Mouse (Mus musculus) megakaryocyte, embryonic 14.5 days (primary cell): Measurements from ENCODE around the gene Dtx2. TPM values are rescaled to one million over a fixed set of nuclear protein-coding genes. Genes with fewer than 3 reads are reported as not detected.

ENCODE experiments used
- H3K27me3 ChIP-seq: replicated peaks from 2 replicates; pipeline ENCODE3; 2012; ENCODE audit warnings: inconsistent platforms
- H3K36me3 ChIP-seq: replicated peaks from 2 replicates; pipeline ENCODE3; 2012; ENCODE audit warnings: low read length, inconsistent platforms, mixed read lengths
- H3K4me1 ChIP-seq: 2 replicates; pipeline ENCODE4 v1.6.1; 2012; ENCODE audit warnings: inconsistent platforms
- H3K4me3 ChIP-seq: replicated peaks from 2 replicates; pipeline ENCODE3; 2012; ENCODE audit warnings: moderate library complexity, mild to moderate bottlenecking, inconsistent platforms
- H3K9me3 ChIP-seq: 2 replicates; pipeline ENCODE4 v1.6.1; 2012; ENCODE audit warnings: inconsistent platforms
- FLI1 ChIP-seq: IDR thresholded peaks from 2 replicates; pipeline ENCODE4 v1.6.1; 2012; ENCODE audit warnings: low read length, inconsistent platforms, mixed read lengths
- GATA1 ChIP-seq: IDR thresholded peaks from 3 replicates; pipeline ENCODE4 v1.6.1; 2012; ENCODE audit warnings: mixed read lengths, low read length, inconsistent platforms, borderline replicate concordance
- polyA plus RNA-seq: library from polyadenylated mRNA; stranded (reverse); fragments of >175 nt; gene quantifications from 2 replicates; pipeline ENCODE4 v1.2.3, GENCODE M21; 2012; ENCODE audit warnings: low replicate concordance; ENCODE audit not compliant: insufficient read depth

Gene Dtx2
- polyA plus RNA-seq, 1 experiment = 23.7 TPM

GRCm38 (mm10) chr5:136082345-136082744 lies 87.7 kb downstream of the Dtx2 start:
- Histone ChIP-seq H3K4me1 (peaks cover 52% of the 10 kb centered on the region), H3K36me3 (no peaks in the 10 kb centered on the region), H3K4me3 (no peak overlapping the region), H3K27me3 (peaks cover 37% of the 10 kb centered on the region), H3K9me3 (peaks cover 2% of the 10 kb centered on the region; the same call in 1 of the 2 replicates)
- TF ChIP-seq FLI1 = no peak
- TF ChIP-seq GATA1 = no peak

Other genes starting within 250 kb of the Dtx2 start
- not detected in 2 replicates for gene Styxl1, start 216.4 kb upstream of the Dtx2 start, polyA plus RNA-seq
- gene Mdh2, start 216.3 kb upstream of the Dtx2 start, polyA plus RNA-seq = 386 and 408 TPM in 2 replicates
- 0.13 and 1.9 TPM in 2 replicates for gene Srrm3, start 187.9 kb upstream of the Dtx2 start, polyA plus RNA-seq
- gene Hspb1, start 106.9 kb upstream of the Dtx2 start, polyA plus RNA-seq = 0.79 TPM in 1 of 2 replicates, not detected in the other
- gene Ywhag, start 60.2 kb upstream of the Dtx2 start, polyA plus RNA-seq = 121 and 148 TPM in 2 replicates
- gene Ssc4d, start 20.3 kb upstream of the Dtx2 start, polyA plus RNA-seq = 5.0 and 13.7 TPM in 2 replicates
- not detected in 2 replicates for gene Zp3, start 14.7 kb upstream of the Dtx2 start, polyA plus RNA-seq
- 0.06 TPM in 1 of 2 replicates, not detected in the other for gene Upk3b, start 43.7 kb downstream of the Dtx2 start, polyA plus RNA-seq
- gene Upk3bl, start 59.7 kb downstream of the Dtx2 start, polyA plus RNA-seq = not detected in 2 replicates
- gene Rasa4, start 89.1 kb downstream of the Dtx2 start, polyA plus RNA-seq = 4.4 and 18.1 TPM in 2 replicates
- gene Polr2j, start 121.8 kb downstream of the Dtx2 start, polyA plus RNA-seq = 14.7 and 91.2 TPM in 2 replicates
- gene Lrwd1, start 141.3 kb downstream of the Dtx2 start, polyA plus RNA-seq = 47.2 and 54.5 TPM in 2 replicates
- 37.3 and 77.1 TPM in 2 replicates for gene Alkbh4, start 141.3 kb downstream of the Dtx2 start, polyA plus RNA-seq
- 23.2 and 25.7 TPM in 2 replicates for gene Orai2, start 175.9 kb downstream of the Dtx2 start, polyA plus RNA-seq
- 19.4 and 67.8 TPM in 2 replicates for gene Prkrip1, start 204.2 kb downstream of the Dtx2 start, polyA plus RNA-seq